Mouse (Mus musculus): Measurements from ENCODE around the gene Pcbp3. TPM values are rescaled to one million over a fixed set of nuclear protein-coding genes. Genes with fewer than 3 reads are reported as not detected.

Gene Pcbp3
- polyA plus RNA-seq, 1 experiment from 2014 or later: 18.9 TPM

DNA sequence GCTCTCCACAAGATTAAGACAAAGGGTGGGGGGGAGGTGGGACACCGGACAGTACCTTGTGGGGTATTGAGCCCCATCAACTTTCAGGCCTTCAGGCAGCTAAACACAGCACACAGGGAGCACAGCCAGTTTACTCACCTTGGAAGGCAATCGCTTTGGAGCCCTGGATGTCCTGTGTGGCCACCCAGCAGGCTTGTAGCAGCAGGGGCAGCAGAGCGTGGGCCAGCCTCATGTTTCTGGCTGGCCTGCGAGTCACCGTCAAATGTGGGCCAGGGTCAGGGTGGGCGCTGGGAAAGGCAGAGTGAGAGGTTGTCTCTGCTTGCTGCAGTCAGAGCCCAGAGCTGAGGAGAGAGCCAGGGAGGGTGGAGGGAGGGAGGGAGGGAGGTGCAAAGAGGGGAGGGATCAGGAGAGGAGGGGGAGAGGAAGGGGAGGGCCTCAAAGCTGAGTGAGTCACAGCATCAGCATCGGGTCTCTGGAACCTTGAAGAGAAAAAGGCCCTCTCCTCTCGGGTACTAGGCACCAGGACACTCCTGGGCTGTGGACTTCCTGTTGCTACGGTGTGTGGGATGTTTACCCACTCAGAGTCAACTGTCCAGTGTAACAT lies 235.9 kb downstream of the Pcbp3 start, which contains the start of gene Col6a1:
Gene Col6a1, minus strand, starts transcription at position 487 of the 604 bp plus-strand sequence.
- Histone ChIP-seq H3K9me3 (ENCODE audit: control insufficient read depth, low read length) (no peaks in the 10 kb centered on the region), H3K36me3 (ENCODE audit: control insufficient read depth, insufficient read depth, low read length) (peaks cover 28% of the 10 kb centered on the region), H3K4me2 (ENCODE audit: low read depth, low read length) (peak within 1 kb of the TSS; percentile 81), H3K27me3 (replicated peaks; ENCODE audit: control insufficient read depth, insufficient read depth, low read length) (no peaks in the 10 kb centered on the region), H3K4me3 (ENCODE audit: low read depth, low read length) (peak within 1 kb of the TSS; percentile 46), H3K4me1 (ENCODE audit: control insufficient read depth, insufficient read depth, low read length) (peaks cover 35% of the 10 kb centered on the region), H3K27ac (replicated peaks; ENCODE audit: low read depth, low read length) (peak within 1 kb of the TSS; percentile 79), H3K9ac (ENCODE audit: low read depth, low read length) (peak within 1 kb of the TSS; percentile 76)
- WGBS: 31% methylated on average over 9 of the region's 9 CpGs
- ATAC-seq (ENCODE audit: low read depth) (peak; percentile 81), DNase-seq (ENCODE audit: low spot score) (peak; percentile 89)

DNA sequence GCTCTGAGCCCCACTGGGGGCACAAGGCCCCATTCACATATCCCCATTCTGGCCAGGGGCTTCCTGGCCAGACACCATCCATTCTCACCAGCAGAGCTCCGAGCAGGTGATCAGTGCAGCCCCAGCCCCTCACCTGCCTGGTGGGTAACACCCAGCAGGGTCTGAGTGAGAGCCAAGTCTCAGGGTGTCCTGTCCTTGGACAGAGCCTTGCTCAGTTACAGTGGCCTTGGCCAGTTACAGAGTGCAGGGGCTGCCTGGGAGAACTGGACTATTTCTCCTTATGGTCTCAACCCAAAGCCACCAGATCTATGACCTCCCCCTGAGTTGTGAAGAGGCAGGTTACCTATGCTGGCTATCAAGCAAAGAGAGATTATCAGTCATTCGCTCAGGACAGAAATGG lies 236.6 kb downstream of the Pcbp3 start:
- Histone ChIP-seq H3K36me3 (ENCODE audit: control insufficient read depth, insufficient read depth, low read length) (peaks cover 34% of the 10 kb centered on the region), H3K9ac (ENCODE audit: low read depth, low read length) (peak overlapping the region; percentile 76), H3K4me2 (ENCODE audit: low read depth, low read length) (peak overlapping the region; percentile 81), H3K27ac (replicated peaks; ENCODE audit: low read depth, low read length) (peak overlapping the region; percentile 79), H3K9me3 (ENCODE audit: control insufficient read depth, low read length) (no peaks in the 10 kb centered on the region), H3K4me1 (ENCODE audit: control insufficient read depth, insufficient read depth, low read length) (peaks cover 28% of the 10 kb centered on the region), H3K4me3 (ENCODE audit: low read depth, low read length) (peak overlapping the region; percentile 46), H3K27me3 (replicated peaks; ENCODE audit: control insufficient read depth, insufficient read depth, low read length) (no peaks in the 10 kb centered on the region)
- DNase-seq (ENCODE audit: low spot score) (no peak), ATAC-seq (ENCODE audit: low read depth) (no peak; the same call in 1 of the 2 replicates)
- WGBS: 73% methylated on average over 2 of the region's 2 CpGs

DNA sequence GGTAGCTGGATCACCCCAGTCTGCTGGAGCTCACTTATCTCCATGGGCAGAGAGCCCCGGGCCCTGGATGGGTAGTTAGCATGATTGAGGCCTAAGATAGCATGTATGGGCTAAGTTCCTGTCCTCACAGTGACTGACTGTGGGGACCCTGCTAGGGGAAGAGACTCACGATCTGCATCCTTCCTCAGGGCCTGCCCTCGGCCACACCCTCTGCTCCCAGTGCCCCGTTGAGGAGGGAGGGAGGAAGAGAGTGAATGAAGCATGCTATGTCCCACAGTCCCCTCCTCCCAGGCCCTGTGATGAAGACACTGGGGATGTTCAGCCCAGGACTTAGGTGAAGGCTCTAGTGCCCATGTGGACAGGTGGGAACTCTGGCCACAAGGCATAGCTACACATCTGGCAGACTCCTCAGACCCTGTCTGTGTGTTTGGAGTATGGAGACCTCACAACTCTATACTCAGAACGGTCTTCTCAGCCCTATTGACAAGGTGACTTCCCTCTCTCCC lies 237.4 kb downstream of the Pcbp3 start:
- Histone ChIP-seq H3K36me3 (ENCODE audit: control insufficient read depth, insufficient read depth, low read length) (peaks cover 41% of the 10 kb centered on the region), H3K9ac (ENCODE audit: low read depth, low read length) (peak overlapping the region; percentile 76), H3K4me1 (ENCODE audit: control insufficient read depth, insufficient read depth, low read length) (peaks cover 20% of the 10 kb centered on the region; the same call in 1 of the 2 replicates), H3K27ac (replicated peaks; ENCODE audit: low read depth, low read length) (no peak overlapping the region), H3K9me3 (ENCODE audit: control insufficient read depth, low read length) (no peaks in the 10 kb centered on the region), H3K4me2 (ENCODE audit: low read depth, low read length) (peak overlapping the region; percentile 81), H3K27me3 (replicated peaks; ENCODE audit: control insufficient read depth, insufficient read depth, low read length) (no peaks in the 10 kb centered on the region), H3K4me3 (ENCODE audit: low read depth, low read length) (peak overlapping the region; percentile 46)
- DNase-seq (ENCODE audit: low spot score): no peak
- no peak for ATAC-seq (ENCODE audit: low read depth)
- 48% methylated on average over 5 of the region's 5 CpGs for WGBS

DNA sequence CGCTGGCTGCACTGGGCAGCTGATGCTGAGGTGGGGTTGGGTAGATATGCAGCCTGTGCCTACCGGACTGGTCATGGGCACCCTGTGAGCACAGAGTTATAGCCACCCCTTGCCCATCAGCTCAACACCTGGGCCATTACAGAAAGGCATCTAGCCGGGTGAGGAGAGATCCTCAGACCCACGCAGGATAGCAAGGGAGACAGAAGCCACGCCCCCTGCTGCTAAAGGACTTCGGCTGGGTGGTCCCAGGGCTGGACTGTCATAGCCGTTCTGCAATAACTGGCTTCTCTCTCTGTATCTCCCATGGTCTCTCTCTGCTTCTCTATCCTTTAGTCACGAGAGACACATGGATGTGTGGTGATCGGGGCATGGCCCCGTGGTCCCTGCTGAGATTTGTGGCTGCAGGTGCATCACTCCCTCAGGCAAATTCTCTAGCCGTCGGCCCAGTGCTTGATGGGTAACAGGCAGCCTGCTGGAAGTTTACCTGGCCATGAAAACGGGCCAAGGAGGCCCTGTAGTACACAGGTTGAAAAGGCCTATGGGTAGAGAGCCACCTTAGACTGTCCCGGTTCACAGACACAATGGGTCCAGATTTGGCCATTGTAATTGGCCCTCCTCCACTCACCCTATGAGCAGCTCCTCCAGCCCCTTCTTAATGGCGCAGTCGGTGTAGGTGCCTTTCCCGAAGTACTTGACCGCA lies 238.8 kb downstream of the Pcbp3 start:
- H3K4me1 ChIP-seq (ENCODE audit: control insufficient read depth, insufficient read depth, low read length): peaks cover 19% of the 10 kb centered on the region; the same call in 1 of the 2 replicates
- no peak for ATAC-seq (ENCODE audit: low read depth)
- H3K4me3 ChIP-seq (ENCODE audit: low read depth, low read length): no peak overlapping the region
- H3K27me3 ChIP-seq (replicated peaks; ENCODE audit: control insufficient read depth, insufficient read depth, low read length): no peaks in the 10 kb centered on the region
- H3K9ac ChIP-seq (ENCODE audit: low read depth, low read length): no peak overlapping the region
- H3K36me3 ChIP-seq (ENCODE audit: control insufficient read depth, insufficient read depth, low read length): peaks cover 55% of the 10 kb centered on the region
- no peaks in the 10 kb centered on the region for H3K9me3 ChIP-seq (ENCODE audit: control insufficient read depth, low read length)
- H3K4me2 ChIP-seq (ENCODE audit: low read depth, low read length): 0 out of 2 replicates have a peak overlapping the region, but pooled peaks have one; percentile 0
- WGBS: 86% methylated on average over 16 of the region's 18 CpGs
- H3K27ac ChIP-seq (replicated peaks; ENCODE audit: low read depth, low read length): no peak overlapping the region
- no peak for DNase-seq (ENCODE audit: low spot score)

DNA sequence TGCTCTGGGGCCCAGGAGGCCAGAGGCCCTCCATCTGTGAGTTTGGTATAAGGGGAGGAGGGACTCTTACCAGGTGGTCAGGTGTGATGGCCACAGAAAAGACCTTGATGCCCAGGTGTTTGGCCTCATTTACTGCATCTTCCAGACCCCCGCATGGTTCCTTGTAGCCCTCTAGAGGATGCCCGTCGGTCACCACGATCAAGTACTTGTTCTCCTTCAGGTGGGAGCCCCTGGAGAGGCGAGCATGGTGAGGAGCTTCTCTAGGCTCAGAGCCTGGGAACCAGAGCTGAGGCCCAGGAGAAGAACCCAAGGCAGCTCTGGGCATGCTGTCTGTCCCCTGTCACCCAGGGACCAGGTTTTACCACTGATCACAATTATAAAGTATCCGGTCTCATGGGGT lies 239.9 kb downstream of the Pcbp3 start:
- Histone ChIP-seq H3K36me3 (ENCODE audit: control insufficient read depth, insufficient read depth, low read length) (peaks cover 66% of the 10 kb centered on the region), H3K9ac (ENCODE audit: low read depth, low read length) (no peak overlapping the region), H3K4me3 (ENCODE audit: low read depth, low read length) (no peak overlapping the region), H3K27ac (replicated peaks; ENCODE audit: low read depth, low read length) (no peak overlapping the region), H3K4me1 (ENCODE audit: control insufficient read depth, insufficient read depth, low read length) (peaks cover 19% of the 10 kb centered on the region; the same call in 1 of the 2 replicates), H3K9me3 (ENCODE audit: control insufficient read depth, low read length) (no peaks in the 10 kb centered on the region), H3K27me3 (replicated peaks; ENCODE audit: control insufficient read depth, insufficient read depth, low read length) (no peaks in the 10 kb centered on the region), H3K4me2 (ENCODE audit: low read depth, low read length) (no peak overlapping the region)
- no peak for DNase-seq (ENCODE audit: low spot score)
- no peak for ATAC-seq (ENCODE audit: low read depth)
- 97% methylated on average over 6 of the region's 6 CpGs for WGBS

DNA sequence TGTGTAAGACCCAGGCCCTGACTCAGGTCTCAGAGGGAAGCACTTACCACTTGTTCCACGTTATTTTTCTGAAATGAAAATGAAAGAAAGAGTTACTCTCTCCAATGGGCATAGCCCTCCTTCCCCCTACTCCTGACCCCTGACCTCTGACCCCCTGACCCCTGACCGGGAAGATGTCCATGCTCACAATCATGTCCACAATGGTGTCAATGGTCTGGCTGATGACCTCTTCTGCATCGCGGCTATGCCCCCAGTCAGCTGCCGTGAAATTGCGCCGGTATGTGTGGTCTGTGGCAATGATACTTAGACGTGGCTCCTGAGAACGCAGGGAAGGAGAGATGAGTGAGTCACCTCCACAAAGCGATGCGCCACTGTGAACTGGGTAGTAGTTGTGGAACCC lies 240.5 kb downstream of the Pcbp3 start:
- Histone ChIP-seq H3K9me3 (ENCODE audit: control insufficient read depth, low read length) (no peaks in the 10 kb centered on the region), H3K4me2 (ENCODE audit: low read depth, low read length) (no peak overlapping the region), H3K36me3 (ENCODE audit: control insufficient read depth, insufficient read depth, low read length) (peaks cover 72% of the 10 kb centered on the region), H3K27me3 (replicated peaks; ENCODE audit: control insufficient read depth, insufficient read depth, low read length) (no peaks in the 10 kb centered on the region), H3K27ac (replicated peaks; ENCODE audit: low read depth, low read length) (no peak overlapping the region), H3K9ac (ENCODE audit: low read depth, low read length) (no peak overlapping the region), H3K4me3 (ENCODE audit: low read depth, low read length) (no peak overlapping the region), H3K4me1 (ENCODE audit: control insufficient read depth, insufficient read depth, low read length) (peaks cover 14% of the 10 kb centered on the region; the same call in 1 of the 2 replicates)
- WGBS: 74% methylated on average over 11 of the region's 11 CpGs
- no peak for DNase-seq (ENCODE audit: low spot score)
- ATAC-seq (ENCODE audit: low read depth): no peak

DNA sequence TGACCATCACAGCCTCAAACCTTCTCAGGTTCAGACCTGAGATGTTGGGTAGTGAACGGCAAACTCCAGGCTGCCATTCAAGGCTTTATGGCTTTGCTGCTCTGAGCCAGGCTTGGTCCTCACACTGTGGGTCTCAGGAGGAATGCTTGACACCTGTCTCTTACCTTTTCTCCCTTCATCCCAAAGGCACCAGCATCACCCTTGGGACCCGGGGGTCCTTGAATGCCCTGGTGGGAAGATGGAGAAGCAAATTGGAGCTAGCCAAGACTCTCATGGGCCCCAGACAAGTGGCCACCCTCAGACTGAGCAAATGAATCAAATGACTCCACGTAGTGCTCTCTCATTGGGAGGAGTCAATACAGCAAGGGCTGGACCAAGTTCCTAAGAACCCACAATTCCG lies 244.1 kb downstream of the Pcbp3 start:
- H3K27ac ChIP-seq (replicated peaks; ENCODE audit: low read depth, low read length): no peak overlapping the region
- ATAC-seq (ENCODE audit: low read depth) (no peak), DNase-seq (ENCODE audit: low spot score) (no peak)
- 96% methylated on average over 4 of the region's 4 CpGs for WGBS
- H3K9me3 ChIP-seq (ENCODE audit: control insufficient read depth, low read length): no peaks in the 10 kb centered on the region
- no peaks in the 10 kb centered on the region for H3K27me3 ChIP-seq (replicated peaks; ENCODE audit: control insufficient read depth, insufficient read depth, low read length)
- H3K36me3 ChIP-seq (ENCODE audit: control insufficient read depth, insufficient read depth, low read length): peaks cover 98% of the 10 kb centered on the region
- H3K4me2 ChIP-seq (ENCODE audit: low read depth, low read length): no peak overlapping the region
- H3K4me3 ChIP-seq (ENCODE audit: low read depth, low read length): no peak overlapping the region
- no peak overlapping the region for H3K9ac ChIP-seq (ENCODE audit: low read depth, low read length)
- H3K4me1 ChIP-seq (ENCODE audit: control insufficient read depth, insufficient read depth, low read length): no peaks in the 10 kb centered on the region

DNA sequence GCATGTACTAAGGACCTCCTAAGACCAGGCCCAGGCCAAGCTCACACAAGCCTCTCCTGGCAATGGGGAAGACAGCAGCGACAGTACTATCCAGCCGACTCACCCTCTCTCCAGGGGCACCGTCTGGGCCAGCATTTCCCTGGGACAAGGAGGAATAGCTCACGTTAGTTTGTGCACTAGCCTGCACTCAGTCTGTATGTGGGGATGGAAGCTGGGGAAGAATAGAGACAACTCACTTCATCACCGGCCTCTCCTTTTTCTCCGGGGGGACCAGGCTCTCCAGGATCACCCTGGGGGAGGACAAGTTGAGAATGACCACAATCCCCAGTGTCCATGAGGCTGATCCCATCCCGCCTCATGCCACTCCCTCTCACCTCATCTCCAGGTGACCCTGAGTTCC lies 244.7 kb downstream of the Pcbp3 start:
- 84% methylated on average over 6 of the region's 7 CpGs for WGBS
- Histone ChIP-seq H3K9ac (ENCODE audit: low read depth, low read length) (no peak overlapping the region), H3K4me1 (ENCODE audit: control insufficient read depth, insufficient read depth, low read length) (no peaks in the 10 kb centered on the region), H3K27ac (replicated peaks; ENCODE audit: low read depth, low read length) (no peak overlapping the region), H3K4me3 (ENCODE audit: low read depth, low read length) (no peak overlapping the region), H3K4me2 (ENCODE audit: low read depth, low read length) (no peak overlapping the region), H3K9me3 (ENCODE audit: control insufficient read depth, low read length) (no peaks in the 10 kb centered on the region), H3K36me3 (ENCODE audit: control insufficient read depth, insufficient read depth, low read length) (peaks cover 98% of the 10 kb centered on the region), H3K27me3 (replicated peaks; ENCODE audit: control insufficient read depth, insufficient read depth, low read length) (no peaks in the 10 kb centered on the region)
- ATAC-seq (ENCODE audit: low read depth): no peak
- no peak for DNase-seq (ENCODE audit: low spot score)
